Mouse (Mus musculus) kidney, adult 11 months (tissue): ENCODE results near the gene Arrdc3.

Experiments used
- DNase-seq: peaks from one replicate; pipeline ENCODE4 v3.0.0; 2022

The Arrdc3 gene

GRCm38 (mm10) chr13:80921593-80922327 is 38.6 kb downstream of the Arrdc3 start:
- DNase-seq, result no peak

DNA sequence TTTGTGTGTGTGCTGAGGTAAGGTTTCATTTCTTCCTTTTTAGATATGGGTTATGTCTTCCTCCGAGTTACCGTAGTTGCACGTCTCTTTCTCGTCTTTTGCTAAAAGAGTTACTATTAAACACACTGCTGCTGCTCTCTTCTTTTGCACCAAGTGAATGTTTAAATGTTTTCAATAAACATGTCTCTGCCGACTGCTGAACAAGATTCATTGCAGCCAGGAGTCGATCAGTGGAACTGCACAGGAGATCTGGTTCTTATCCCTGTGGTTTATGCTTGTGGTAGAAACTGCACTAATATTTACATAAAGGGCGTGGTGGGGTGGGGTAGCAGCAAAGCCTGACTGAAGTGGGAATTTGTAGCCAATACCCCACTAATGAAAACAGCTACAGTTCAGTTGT is 45.0 kb downstream of the Arrdc3 start:
- DNase-seq, result no peak

- no peak for DNase-seq
Observed at GRCm38 (mm10) chr13:80930030-80930429, 46.8 kb downstream of the Arrdc3 start.

- no peak for DNase-seq
Observed at GRCm38 (mm10) chr13:80932816-80933402, 49.7 kb downstream of the Arrdc3 start.

- DNase-seq, result no peak
Observed at GRCm38 (mm10) chr13:80936426-80936825, 53.2 kb downstream of the Arrdc3 start.

DNA sequence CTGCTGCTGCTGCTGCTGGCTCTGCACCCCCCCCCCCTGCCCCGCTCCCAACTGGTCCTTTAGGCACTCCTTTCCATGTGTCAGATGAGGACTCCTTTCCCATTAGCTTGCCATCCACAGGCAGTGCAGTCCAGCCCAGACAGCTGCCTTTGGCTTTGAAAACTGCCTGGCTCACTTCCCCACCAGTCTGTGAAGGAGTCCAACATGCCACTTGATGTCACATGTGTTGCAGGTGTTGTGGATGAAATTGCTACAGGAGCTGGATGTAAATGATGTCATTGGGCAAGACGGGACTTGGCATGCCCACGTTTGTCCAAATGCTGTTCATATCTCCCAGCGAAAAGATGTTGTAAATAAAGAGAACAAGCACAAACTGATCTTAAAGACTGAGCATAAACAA is 56.0 kb downstream of the Arrdc3 start:
- DNase-seq, result no peak

DNA sequence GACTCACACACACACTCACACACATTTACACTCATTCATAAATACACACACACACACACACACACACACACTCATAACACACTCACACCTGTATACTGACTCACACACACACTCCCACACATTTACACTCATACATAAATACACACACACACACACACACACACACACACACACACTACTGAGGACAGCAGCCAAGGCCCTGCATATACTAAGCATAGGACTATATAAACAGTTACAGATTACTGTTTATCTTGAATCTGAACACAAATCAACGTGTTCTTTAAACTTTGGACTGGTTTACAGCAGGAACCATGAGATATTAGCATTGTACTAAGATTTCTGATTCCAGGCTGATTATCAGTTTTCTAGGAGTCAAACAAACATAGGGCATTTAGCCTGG is 56.7 kb downstream of the Arrdc3 start:
- DNase-seq, result no peak

DNA sequence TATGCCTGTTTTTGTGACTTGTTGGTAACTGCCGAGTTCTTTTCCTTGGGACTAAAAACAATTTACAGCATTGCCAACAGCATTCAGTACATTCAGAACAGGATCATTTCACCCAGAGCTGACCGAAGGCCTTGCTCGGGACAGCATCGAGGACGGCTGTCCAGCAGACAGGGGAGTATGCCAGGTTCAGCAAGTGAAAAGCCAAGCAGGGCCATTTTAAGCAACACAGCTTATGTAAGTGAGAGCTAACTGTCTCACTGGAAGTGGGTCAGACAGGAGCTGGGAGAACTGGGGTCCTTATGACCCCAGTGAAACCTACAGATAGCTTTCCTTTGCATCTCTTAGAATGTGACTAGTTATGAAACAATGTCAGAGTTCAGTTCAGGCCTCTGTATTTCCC is 57.2 kb downstream of the Arrdc3 start:
- no peak for DNase-seq

GRCm38 (mm10) chr13:80940860-80941630 is 57.9 kb downstream of the Arrdc3 start:
- DNase-seq, result peak; percentile 54

- DNase-seq, result no peak
Observed at GRCm38 (mm10) chr13:80944532-80944931, 61.3 kb downstream of the Arrdc3 start.
